Mouse (Mus musculus): Measurements from ENCODE around the gene Caln1.

The Caln1 gene

DNA sequence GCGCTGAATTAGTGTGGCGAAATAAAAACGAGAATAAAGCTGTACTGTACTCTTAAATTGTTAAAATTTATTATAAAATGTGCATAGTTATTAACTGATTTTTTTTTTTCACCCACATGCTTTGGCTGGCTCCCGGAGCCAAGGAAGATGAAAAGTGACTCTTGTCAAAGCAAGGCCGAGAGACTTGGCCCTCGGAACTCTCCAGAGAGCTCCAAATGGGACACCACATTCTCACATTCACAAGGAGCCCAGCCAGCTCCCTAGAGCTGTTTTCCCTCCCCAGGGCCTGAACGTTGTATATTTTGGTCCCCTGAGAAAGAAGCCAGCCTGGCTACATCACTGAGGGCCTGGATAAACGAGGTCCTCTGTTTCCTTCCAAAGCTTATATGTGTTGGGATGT lies 25.1 kb downstream of the Caln1 start:
- DNase-seq (ENCODE audit: low spot score in 2 of 2): no peak

DNA sequence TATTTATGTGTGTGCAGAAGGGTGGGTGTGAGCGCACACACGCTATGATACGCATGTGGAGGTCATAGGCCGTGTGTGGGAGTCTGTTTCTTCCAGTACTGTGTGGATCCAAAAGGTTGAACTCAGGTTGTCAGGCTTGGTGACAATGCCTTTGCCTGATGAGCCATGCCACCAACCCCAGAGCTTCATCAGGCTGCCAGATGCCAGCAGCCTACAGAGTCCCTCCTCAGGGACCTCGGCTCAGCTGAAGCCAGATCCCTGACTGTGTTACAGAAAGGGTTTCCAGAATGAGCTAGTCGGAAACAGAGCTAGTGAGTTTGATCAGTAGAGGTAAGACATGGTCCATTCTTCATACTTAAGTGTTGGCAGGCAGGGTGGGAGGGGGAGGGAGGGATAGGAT lies 25.9 kb downstream of the Caln1 start:
- DNase-seq (ENCODE audit: low spot score in 2 of 2): no peak

DNA sequence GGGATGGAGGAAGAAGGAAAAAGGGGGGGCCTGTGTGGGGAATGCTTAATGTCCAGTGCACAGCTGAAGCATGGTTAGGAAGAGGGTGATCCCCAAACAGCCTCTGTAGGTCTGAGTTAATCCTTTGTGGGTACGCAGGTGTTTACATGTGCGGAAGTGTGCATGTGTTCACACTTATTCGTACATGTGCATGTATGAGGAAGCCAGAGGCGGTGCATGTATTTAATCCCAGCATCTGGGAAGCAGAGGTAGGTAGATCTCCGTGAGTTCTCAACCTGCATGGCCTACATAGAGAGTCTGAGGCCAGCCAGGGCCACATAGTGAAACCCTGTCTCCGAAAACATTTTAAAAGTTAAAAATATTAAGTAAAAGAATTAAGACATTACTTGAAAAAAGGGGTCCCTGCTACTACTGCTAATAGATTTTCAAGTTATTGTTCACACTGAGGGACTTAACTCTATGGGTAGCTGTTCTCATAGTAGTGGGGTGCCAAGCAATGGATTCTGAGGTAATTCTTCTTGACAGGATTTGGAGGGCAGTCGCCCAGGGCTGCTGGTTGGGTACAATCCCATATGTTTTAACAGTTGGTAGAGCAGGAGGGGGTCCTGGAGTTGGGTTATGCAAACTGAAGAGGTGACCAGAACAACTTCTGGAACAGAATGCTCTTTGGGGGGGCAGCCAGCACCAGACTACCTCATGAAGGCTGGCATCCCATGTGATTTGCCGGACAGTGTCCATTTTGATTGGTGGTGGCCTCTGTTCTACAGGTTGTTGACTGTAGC lies 31.1 kb downstream of the Caln1 start:
- DNase-seq (ENCODE audit: low spot score in 2 of 2): no peak

DNA sequence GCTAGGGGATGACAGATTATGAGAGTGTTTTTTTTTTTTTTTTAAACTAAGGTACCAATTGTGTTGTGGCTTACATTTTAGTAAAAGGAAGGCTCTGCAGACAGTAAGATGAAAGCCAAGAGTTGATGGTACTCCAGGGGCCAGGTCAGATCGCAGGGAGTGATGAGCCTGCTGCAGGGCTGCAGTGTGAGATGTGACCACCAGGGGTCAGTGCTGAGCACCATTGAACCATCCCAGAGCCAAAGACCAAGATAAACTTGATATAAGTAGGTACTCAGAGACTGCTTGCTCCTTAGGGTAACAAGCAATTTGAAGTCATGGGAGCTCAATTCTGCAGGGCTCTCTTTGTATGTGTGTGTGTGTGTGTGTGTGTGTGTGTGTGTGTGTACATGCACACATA lies 35.9 kb downstream of the Caln1 start:
- peak in 1 of 2 experiments; percentile 63 for DNase-seq (ENCODE audit: low spot score in 2 of 2)

DNA sequence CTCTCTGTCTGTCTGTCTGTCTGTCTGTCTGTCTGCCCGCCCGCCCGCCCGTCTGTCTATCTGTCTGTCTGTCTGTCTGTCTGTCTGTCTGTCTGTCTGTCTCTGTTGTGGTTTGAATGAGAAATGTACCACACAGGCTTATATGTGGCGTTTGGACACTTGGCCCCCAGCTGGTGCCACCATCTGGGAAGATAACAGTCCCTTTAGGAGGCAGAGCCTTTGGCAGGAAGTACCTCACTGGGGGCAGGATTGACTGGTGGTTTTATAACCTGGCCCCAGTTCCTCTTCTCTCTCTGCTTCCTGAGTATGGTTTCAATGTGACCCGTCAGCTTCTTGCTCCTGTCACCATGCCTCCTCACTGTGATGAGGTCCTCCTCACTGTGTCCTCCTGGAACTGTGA lies 40.5 kb downstream of the Caln1 start:
- DNase-seq (ENCODE audit: low spot score in 2 of 2): no peak

DNA sequence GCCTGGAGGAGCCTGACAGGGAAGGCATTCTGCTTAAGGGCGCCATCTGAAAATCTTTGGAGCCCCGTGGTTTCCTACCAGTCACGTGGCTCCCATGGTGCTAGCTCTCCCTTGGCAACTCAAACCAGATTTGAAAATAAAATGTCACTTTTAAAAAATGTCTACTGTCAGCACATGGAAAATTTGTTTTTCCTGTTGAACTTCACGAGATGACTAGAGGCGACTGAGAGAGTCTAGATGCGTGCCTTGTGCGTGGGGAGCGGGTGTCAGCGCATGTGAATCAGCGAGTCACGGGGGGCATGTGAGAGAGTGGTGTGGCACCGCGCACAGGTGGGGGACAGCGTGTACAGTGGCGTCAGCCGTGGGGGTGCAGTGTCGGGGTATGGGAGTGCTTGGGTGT lies 42.3 kb downstream of the Caln1 start:
- DNase-seq (ENCODE audit: low spot score in 2 of 2): peak; percentile 22 to 35

DNA sequence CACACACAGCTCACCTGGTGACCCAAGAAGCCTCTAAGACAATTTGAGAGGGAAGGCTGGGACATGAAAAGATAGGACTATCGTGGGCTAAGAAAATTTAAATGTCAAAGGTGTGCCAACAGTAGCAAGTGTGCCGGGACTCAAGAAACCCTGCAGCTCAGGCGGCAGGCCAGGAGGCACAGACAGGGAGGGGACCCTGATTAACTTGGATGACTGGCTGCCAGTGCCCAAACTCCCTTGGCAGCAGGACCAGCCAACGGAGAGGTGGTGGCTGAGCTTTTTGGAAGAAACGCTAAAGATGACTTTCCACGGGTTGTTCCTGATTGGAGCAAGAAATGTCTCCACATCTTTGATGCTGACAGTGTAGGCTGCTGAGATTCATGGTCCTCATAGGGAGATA lies 78.2 kb downstream of the Caln1 start:
- no peak for DNase-seq (ENCODE audit: low spot score in 2 of 2)

DNA sequence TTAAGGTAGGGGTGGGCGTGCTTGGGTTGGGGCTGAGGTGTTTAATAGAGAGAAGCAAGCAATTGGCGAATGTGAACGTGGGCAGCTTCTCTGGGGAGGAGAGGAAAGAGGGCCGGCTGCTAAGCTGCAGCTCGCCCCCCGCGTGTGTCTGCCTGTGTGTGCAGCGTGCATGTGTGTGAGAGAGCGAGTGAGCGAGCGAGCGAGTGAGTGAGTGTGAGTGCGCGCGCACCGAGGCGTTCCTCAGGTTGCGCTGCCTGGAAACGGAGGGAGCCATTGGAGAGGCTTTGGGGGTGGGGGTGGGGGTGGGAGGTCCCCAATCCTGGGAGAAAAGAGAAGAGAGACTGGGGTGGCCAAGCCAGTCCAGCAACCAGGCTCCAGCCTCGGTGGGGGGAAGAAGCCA lies 79.2 kb downstream of the Caln1 start:
- DNase-seq (ENCODE audit: low spot score in 2 of 2): peak in 1 of 2 experiments; percentile 47

DNA sequence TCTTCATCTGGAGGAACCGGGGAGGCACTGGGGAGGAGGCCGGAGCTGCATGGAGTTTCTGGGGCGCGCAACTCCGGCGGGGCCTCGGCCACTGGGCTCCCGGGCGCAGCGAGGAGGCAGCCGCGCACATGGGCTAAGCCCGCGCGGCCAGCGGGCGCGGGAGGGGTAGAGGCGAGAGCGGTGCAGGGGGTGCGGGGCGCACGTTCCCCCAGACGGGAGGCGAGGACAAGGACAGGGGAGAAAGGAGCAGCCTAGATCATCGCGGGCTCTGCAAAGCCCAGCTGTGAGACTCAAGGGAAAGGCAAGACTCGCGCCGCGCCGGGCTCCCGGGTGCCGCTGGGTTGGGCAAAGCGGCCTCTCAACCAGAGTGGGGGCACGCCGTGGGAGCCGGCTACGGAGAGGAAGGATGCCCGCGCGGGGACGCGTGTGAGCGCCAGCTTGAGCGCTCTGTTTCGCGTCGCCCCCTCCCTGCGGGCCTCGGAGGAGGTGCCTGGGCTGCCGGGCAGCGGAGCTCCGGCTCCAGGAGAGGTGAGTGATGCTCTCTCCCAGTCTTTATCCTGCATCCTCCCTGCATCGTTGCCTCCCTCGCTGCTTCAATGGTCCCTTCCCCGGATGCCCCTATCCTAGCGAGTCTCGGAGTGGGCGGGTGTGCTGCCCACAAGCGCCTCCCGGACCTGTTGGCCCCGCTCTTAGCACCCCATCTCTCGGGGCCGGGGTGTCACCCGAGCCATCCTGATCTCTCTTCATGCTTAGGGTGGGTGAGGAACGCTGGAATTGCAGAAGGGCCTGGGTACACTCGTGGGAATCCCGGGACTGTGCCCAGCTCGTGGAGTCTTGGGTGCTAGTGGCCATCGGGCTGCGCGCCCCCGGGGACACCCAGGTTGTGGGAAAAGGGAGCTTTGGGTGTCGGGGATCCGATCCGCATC lies 79.9 kb downstream of the Caln1 start:
- DNase-seq (ENCODE audit: low spot score in 2 of 2): peak in 1 of 2 experiments; percentile 58

DNA sequence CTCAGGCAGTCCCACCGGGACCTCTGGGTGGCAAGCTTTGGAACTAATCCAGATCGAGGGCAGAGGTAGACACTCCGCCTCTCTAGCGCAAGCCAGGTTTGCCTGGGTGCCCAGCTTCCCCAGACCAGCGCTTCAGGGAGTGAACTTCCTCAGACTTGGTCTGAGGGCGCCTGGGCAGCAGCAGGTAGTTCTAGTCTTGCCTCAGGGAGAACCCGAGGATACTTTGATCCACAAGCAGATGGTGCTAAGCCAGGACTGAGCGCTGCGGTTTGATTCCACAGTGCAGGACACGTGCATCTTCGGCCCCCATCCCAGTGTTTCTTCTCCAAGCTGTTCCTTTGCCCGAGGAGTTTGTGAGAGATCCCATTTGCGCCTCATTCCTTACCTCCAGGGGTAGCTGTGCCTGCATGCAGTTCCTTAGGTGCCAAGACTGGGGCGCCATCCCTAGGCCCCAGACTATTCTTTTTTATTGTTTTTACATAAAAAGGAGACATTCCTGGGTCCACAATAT lies 80.8 kb downstream of the Caln1 start:
- peak in 1 of 2 experiments; percentile 58 for DNase-seq (ENCODE audit: low spot score in 2 of 2)

DNA sequence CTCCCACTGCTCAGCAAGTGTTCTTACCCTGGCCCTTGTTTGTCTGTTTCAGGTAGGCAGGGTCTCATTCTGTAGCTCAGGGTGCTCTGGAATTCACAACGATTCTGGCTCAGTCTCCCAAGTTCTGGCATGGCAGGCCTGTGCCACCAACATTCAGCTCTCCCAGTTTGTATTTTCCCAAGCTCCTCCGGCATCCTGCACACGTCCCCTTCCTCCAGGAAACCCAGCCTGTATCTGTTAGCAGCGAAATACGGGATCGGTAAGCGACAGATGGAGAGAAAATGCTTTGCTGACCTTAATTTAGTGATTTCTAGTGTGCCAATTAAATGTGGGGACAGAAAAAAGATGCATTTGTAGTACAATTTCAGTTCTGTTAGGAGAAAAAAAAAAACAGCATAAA lies 88.8 kb downstream of the Caln1 start:
- no peak for DNase-seq (ENCODE audit: low spot score in 2 of 2)

DNA sequence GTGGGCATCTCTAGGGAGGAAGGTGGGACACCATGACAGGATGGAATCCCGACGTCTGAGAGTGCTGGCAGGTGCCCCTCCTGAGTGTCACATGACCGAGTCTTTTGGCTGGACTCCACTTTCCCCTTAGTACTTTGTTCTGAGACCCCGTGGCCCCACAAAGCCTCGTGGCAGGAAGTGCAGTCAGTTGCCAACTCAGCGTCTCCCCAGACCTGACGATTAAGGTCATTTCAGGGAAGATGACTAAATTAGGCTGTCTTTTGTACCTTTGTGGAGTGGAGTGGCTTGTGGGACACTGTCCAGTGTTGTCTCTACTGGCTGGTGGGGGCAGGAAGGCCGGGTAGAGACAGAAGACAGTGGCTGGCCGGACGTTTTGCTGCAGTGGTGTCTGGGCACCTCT lies 103.0 kb downstream of the Caln1 start:
- DNase-seq (ENCODE audit: low spot score in 2 of 2): no peak

DNA sequence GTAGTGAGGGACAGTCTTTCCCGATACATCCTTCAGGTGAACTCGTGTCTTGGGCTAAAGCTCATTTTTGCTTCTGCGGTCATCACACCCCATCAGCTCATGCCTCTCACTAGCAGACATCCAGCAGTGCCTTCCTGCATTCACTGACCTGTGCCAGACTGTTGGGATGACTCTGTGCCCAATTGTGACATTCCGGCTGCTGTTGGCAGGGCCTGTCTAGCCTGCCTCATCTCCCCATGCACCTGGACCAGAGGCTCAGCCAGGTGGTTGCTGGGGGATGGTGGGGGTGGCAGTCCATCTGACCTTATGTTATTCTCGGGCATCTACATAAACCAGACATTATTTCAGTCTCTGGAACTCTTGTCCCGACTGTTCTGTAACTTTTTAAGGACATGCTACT lies 105.6 kb downstream of the Caln1 start:
- no peak for DNase-seq (ENCODE audit: low spot score in 2 of 2)

DNA sequence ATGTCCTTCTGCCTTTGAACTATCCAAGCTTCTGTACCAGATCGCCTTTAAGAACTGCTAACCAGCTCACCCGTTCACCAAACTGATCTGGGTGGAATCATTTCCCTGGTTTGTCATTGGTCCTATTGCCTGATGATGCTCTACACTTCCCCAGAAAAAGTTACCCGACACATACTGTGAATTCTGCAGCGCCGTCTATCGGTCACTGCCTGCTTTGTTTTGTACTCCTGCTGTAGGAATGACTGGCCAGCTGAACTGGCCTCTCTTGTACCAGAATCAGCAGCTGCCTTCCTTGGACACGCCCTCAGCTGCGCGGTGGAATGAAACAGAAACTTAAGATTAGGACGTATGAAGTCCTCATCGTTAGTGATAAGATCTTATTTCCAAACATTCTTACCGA lies 107.5 kb downstream of the Caln1 start:
- no peak for DNase-seq (ENCODE audit: low spot score in 2 of 2)

DNA sequence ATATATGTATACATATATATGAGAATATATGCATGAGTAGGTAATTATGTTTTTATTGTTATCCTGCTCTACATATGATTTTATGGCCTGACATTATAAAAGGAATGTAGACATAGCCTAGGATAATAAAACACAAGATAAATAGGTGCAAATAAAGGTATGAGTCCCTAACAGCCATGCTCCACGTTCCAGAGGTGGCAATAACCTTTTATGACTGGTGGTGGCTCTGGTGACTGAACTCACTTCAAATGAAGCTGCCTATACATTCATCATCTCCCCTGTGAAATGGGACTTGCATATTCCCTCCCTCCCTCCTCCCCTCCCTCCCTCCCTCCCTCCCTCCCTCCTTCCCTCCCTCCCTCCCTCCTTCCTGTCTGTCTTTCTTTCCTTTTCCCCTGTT lies 111.0 kb downstream of the Caln1 start:
- DNase-seq (ENCODE audit: low spot score in 2 of 2): no peak

DNA sequence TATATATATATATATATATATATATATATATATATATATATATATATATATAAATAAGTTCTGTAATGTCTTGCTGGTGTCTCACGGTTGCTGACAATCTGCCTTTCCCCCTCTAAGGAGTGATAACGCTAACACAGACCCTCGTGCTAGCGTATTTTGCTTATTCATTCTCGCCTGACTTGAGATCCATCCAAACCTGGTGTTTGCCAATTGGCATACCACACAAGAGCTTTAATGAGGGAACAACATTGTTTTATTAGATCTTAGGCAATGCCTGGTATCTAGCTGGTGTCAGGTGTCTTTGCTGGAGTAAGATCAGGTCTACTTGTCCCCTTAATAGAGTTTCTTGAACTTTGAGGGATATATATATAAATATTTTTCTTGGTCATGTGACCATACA lies 122.2 kb downstream of the Caln1 start:
- DNase-seq (ENCODE audit: low spot score in 2 of 2): no peak

DNA sequence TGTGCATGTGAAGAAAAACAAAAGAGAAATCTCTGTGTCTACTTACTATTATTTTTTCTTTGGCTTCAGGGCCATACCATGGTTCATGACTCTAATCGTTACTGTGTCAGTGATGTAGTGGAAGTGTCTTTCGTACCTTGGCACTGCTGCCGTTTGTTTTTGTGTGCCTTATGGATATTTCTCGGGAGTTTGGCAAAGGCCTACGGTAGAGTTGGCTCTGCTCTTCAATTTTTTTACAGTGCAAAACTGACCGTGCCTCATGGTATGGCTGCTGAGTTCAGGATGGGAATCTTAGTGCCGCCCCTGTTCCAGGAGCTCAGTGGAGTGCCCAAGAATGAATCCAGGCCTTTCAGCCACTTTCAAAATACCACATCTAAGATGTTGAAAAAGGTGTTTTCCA lies 123.0 kb downstream of the Caln1 start:
- no peak for DNase-seq (ENCODE audit: low spot score in 2 of 2)

DNA sequence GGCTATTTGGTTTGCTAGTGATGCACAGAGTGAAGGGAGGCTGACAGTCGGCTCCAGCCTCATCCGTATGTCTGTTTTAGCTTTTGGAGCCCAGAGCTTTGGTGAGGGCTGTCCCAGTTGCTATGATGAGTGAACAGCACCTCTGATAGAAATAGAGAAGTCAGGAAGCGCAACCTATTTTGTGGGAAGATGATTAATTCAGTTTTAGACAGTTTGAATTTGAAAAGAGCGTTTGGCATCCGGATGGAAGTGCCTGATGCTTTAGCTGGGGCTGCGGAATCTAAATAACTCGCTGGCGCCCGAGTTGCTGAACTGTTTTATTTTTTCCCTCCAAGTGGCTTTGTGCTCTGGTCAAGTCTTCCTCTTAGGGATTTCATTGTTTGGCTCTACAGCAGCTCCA lies 133.3 kb downstream of the Caln1 start:
- peak in 1 of 2 experiments; percentile 6 for DNase-seq (ENCODE audit: low spot score in 2 of 2)

DNA sequence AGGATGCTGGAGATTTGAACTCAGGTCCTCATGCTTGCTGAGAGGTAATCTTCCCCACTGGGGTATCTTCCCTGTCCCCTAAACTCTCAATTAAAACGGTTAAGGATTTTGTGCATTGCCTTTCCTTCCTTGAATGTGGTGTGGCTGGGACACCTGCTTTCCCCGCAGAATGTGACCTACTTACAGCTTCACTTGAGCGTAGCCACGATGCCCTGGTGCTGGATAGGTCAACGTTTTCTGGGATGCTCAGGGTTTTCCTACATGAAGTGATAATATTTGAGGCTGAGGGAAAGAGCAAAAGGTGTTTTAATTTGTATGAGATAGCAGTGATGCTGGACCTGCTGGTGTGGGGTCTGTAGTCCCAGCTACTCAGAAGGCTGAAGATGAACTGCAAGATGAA lies 135.6 kb downstream of the Caln1 start:
- no peak for DNase-seq (ENCODE audit: low spot score in 2 of 2)

DNA sequence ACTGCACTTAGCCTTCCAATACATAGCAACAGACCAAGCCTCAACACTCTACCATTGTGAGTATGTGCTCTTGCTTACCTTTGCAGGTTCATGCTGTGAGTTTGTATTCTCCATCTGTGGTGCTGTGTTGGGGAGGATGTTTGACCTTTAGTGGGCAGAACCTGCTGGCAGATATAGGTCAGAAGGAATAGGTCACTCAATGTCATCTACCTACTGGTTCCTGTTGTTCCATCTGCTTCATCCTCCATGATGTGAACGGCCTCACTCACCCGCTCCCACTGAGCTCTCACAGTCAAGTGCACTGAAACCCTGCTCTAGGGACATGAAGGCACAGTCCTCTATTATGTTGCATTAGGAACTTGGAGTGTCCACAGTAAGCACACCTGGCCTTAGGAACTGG lies 141.3 kb downstream of the Caln1 start:
- DNase-seq (ENCODE audit: low spot score in 2 of 2): no peak

DNA sequence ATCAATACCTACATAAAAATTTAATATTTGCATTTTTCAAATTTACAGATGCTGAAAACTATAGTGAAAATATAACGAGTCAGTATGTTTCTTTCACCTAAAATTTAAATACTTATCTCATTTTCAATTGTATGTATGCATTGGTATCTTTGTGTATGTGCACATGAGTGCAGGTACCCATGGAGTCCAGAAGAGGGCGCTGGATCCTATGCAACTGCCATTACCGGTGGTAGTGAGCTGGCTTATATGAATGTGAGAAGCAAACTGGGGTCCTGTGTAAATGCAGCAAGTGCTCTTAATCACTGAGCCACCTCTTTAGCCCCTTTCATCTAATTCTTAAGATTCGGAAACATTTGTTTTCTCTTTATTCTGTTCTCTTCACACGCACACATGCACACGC lies 146.1 kb downstream of the Caln1 start:
- DNase-seq (ENCODE audit: low spot score in 2 of 2): no peak

DNA sequence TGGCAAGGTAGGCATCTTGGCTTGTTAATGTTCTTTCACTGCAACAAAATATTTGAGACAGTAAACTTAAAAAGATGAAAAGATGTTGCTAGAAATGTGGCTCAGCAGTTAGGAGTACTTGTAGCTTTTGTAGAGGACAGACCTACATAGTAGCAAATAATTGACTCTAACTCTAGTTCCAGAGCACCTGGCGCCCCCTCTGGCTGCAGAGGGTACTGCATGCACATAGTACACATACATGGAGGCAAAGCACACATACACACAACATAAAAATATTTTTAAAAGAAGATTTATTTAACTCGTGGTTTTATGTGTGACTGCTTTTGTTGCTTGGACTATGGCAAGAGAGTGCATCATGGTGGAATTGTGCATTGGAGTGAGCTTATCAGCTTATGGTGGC lies 151.3 kb downstream of the Caln1 start:
- no peak for DNase-seq (ENCODE audit: low spot score in 2 of 2)

DNA sequence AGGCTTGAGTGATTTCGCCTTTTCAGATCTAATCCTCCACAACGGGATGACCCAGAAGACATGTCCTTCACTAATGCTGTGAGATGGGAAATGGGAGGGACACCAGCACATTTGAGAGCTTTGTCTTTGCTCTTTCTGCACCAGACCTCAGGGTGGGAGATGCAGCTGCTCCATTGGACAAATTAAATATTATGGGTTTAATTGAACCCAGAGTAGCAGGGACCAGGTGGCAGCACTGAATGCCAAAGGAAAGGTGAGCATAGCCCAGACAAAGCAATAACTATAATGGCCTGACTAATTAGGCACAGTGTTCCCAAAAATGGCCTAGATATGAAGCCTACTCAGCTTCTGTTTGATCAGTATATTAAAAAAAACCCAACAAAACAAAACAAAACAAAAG lies 158.2 kb downstream of the Caln1 start:
- DNase-seq (ENCODE audit: low spot score in 2 of 2): no peak
